Mouse (Mus musculus) kidney, embryonic 14.5 days (tissue): ENCODE data around the gene Auh. TPM values are rescaled to one million over a fixed set of nuclear protein-coding genes. Genes with fewer than 3 reads are reported as not detected.

Source experiments
- ATAC-seq: fragments of 200-750 bp; cut with Nextera tagmentation; 2 replicates; pipeline ENCODE4 v1.8.0; 2017; ENCODE audit warnings: moderate number of reproducible peaks, mild to moderate bottlenecking, moderate TSS enrichment, moderate library complexity; ENCODE audit not compliant: low FRiP score, low TSS enrichment
- H3K27ac ChIP-seq: fragments of 300-500 bp; sonication (generic); 2 replicates; pipeline ENCODE4 v1.5.1; 2014; ENCODE audit warnings: low read depth, mild to moderate bottlenecking, low read length, moderate library complexity, mixed read lengths
- H3K27me3 ChIP-seq: fragments of 300-500 bp; sonication (generic); 2 replicates; pipeline ENCODE4 v1.6.1; 2014; ENCODE audit warnings: mild to moderate bottlenecking, low read length; ENCODE audit not compliant: control insufficient read depth, insufficient read depth
- H3K36me3 ChIP-seq: fragments of 300-500 bp; sonication (generic); 2 replicates; pipeline ENCODE4 v1.6.1; 2014; ENCODE audit warnings: low read length, mixed read lengths; ENCODE audit not compliant: control insufficient read depth, insufficient read depth
- H3K4me1 ChIP-seq: fragments of 300-500 bp; sonication (generic); 2 replicates; pipeline ENCODE4 v1.6.1; 2014; ENCODE audit warnings: low read length, mixed read lengths; ENCODE audit not compliant: control insufficient read depth, insufficient read depth
- H3K4me2 ChIP-seq: fragments of 300-500 bp; sonication (generic); replicated peaks from 2 replicates; pipeline ENCODE4 v1.6.1; 2014; ENCODE audit warnings: low read depth, mild to moderate bottlenecking, low read length
- H3K4me3 ChIP-seq: fragments of 300-500 bp; sonication (generic); 2 replicates; pipeline ENCODE4 v1.5.1; 2014; ENCODE audit warnings: mild to moderate bottlenecking, low read length
- H3K9ac ChIP-seq: fragments of 300-500 bp; sonication (generic); 2 replicates; pipeline ENCODE4 v1.6.1; 2014; ENCODE audit warnings: low read depth, mild to moderate bottlenecking, low read length, moderate library complexity
- H3K9me3 ChIP-seq: fragments of 300-500 bp; sonication (generic); 2 replicates; pipeline ENCODE4 v1.6.1; 2016; ENCODE audit warnings: low read length; ENCODE audit not compliant: control insufficient read depth
- WGBS: fragments of 180-500 bp; shearing (Covaris S2); extraction: QIAGEN DNeasy Blood & Tissue Kit; methylation state at CpG from one replicate; pipeline ENCODE4 v1.1.7; 2014; 5-methylcytosine and 5-hydroxymethylcytosine counted together
- polyA plus RNA-seq: library from polyadenylated mRNA; unstranded; fragments of >200 nt; fragmentation: Nextera tagmentation; extraction: Ambion mirVana; gene quantifications from 2 replicates; pipeline ENCODE4 v1.2.1, GENCODE M21; 2014

Auh gene
- polyA plus RNA-seq, 1 experiment from 2014 or later, result 44.7 TPM

GRCm38 (mm10) chr13:52800091-52800490 lies 129.4 kb downstream of the Auh start:
- H3K9me3 ChIP-seq, result no peaks in the 10 kb centered on the region
- no peak overlapping the region for H3K9ac ChIP-seq
- H3K36me3 ChIP-seq, result no peaks in the 10 kb centered on the region
- H3K4me3 ChIP-seq, result no peak overlapping the region
- 63% methylated on average over 2 of the region's 2 CpGs for WGBS
- no peaks in the 10 kb centered on the region for H3K27me3 ChIP-seq
- no peak for ATAC-seq
- 0 out of 2 replicates have a peak, but pooled peaks cover 5% of the 10 kb centered on the region for H3K4me1 ChIP-seq
- H3K27ac ChIP-seq, result no peak overlapping the region
- no peak overlapping the region for H3K4me2 ChIP-seq

GRCm38 (mm10) chr13:52794232-52794631 lies 135.2 kb downstream of the Auh start:
- Histone ChIP-seq H3K36me3 (no peaks in the 10 kb centered on the region), H3K4me1 (no peaks in the 10 kb centered on the region), H3K9ac (no peak overlapping the region), H3K4me3 (no peak overlapping the region), H3K4me2 (no peak overlapping the region), H3K9me3 (no peaks in the 10 kb centered on the region), H3K27me3 (no peaks in the 10 kb centered on the region), H3K27ac (no peak overlapping the region)
- ATAC-seq, result no peak
- WGBS, result 88% methylated on average over 4 of the region's 4 CpGs

GRCm38 (mm10) chr13:52793434-52793989 lies 136.0 kb downstream of the Auh start:
- no peak overlapping the region for H3K4me3 ChIP-seq
- H3K36me3 ChIP-seq, result no peaks in the 10 kb centered on the region
- H3K9me3 ChIP-seq, result no peaks in the 10 kb centered on the region
- H3K27ac ChIP-seq, result no peak overlapping the region
- no peak for ATAC-seq
- H3K27me3 ChIP-seq, result no peaks in the 10 kb centered on the region
- no peak overlapping the region for H3K4me2 ChIP-seq
- no peaks in the 10 kb centered on the region for H3K4me1 ChIP-seq
- 96% methylated on average over 13 of the region's 13 CpGs for WGBS
- H3K9ac ChIP-seq, result no peak overlapping the region

GRCm38 (mm10) chr13:52792242-52792844 lies 137.1 kb downstream of the Auh start:
- H3K27me3 ChIP-seq, result no peaks in the 10 kb centered on the region
- ATAC-seq, result no peak
- H3K9ac ChIP-seq, result no peak overlapping the region
- no peak overlapping the region for H3K27ac ChIP-seq
- no peaks in the 10 kb centered on the region for H3K36me3 ChIP-seq
- no peak overlapping the region for H3K4me3 ChIP-seq
- no peaks in the 10 kb centered on the region for H3K9me3 ChIP-seq
- H3K4me2 ChIP-seq, result no peak overlapping the region
- 93% methylated on average over 9 of the region's 9 CpGs for WGBS
- H3K4me1 ChIP-seq, result no peaks in the 10 kb centered on the region

GRCm38 (mm10) chr13:52790894-52791293 lies 138.6 kb downstream of the Auh start:
- no peak overlapping the region for H3K9ac ChIP-seq
- H3K27ac ChIP-seq, result no peak overlapping the region
- 65% methylated on average over 5 of the region's 5 CpGs for WGBS
- H3K27me3 ChIP-seq, result no peaks in the 10 kb centered on the region
- ATAC-seq, result no peak
- H3K4me3 ChIP-seq, result no peak overlapping the region
- no peaks in the 10 kb centered on the region for H3K9me3 ChIP-seq
- H3K4me2 ChIP-seq, result no peak overlapping the region
- H3K36me3 ChIP-seq, result no peaks in the 10 kb centered on the region
- no peaks in the 10 kb centered on the region for H3K4me1 ChIP-seq

Other genes with a start within 250 kb of the Auh start
- 15.9 and 18.9 TPM in 2 replicates for gene Nfil3, start 51.4 kb upstream of the Auh start, polyA plus RNA-seq